Mouse (Mus musculus): ENCODE data around the gene Mcrip2. TPM values are rescaled to one million over a fixed set of nuclear protein-coding genes. Genes with fewer than 3 reads are reported as not detected.

Mcrip2 gene
- total RNA-seq, 2 experiments from 2014 or later, result 4.2 TPM; not detected in 1

DNA sequence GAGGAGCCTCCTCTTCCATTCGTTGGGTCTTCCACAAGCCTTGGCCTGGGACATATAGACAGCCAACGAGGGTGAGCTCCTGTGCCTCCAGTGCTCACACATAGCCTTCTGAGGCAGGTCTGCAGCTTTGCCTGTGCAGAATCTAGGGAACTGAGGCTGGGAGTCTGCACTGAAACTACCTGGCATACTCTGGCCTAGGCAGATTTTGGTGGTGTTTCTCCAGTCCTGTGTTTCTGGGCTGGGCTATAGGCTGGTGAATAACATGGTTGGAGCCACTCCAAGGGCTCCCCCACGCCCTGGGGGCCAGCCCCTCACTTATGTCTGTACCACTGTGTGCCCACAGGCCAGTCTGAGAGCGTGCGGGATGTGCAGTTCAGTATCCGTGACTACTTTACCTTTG is 43.3 kb downstream of the Mcrip2 start:
- no peak for ATAC-seq (replicated peaks; ENCODE audit: low FRiP score, poor library complexity, severe bottlenecking)

DNA sequence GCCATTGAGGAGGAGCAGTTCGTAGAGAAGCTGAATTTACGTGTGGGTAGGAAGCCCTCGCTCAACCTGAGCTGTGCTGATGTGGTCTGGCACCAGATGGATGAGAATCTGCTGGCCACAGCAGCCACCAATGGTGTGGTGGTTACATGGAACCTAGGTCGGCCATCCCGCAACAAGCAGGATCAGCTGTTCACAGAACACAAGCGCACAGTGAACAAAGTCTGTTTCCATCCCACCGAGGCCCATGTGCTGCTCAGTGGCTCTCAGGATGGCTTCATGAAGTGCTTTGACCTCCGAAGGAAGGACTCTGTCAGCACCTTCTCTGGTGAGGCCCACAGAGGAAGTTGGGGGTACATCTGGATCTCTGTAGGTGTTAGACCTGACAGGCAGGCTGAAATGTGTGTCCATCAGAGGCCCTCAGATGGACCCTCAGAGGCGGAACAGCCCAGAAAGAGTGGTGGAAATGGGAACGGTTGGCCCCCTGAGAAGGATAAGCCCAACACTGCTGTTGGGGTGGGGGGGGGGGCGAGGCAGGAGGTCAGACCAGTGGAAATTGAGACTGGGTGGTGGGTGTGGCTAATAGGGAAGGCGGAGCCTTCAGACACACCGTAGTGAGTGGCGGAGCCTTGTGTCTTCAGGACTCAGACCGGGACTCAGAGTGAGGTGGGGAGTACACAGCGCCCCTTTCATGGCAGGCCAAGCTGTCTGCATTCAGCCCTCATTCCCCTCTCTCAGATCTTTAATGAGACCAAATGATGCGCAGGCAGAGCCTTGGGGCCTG is 44.0 kb downstream of the Mcrip2 start:
- ATAC-seq (replicated peaks; ENCODE audit: low FRiP score, poor library complexity, severe bottlenecking), result no peak

GRCm38 (mm10) chr17:25823452-25823851 is 45.1 kb downstream of the Mcrip2 start, which contains the start of gene Wdr24:
Gene Wdr24 (plus strand): TSS chr17:25823627.
- ATAC-seq (replicated peaks; ENCODE audit: low FRiP score, poor library complexity, severe bottlenecking), result peak; percentile 88

DNA sequence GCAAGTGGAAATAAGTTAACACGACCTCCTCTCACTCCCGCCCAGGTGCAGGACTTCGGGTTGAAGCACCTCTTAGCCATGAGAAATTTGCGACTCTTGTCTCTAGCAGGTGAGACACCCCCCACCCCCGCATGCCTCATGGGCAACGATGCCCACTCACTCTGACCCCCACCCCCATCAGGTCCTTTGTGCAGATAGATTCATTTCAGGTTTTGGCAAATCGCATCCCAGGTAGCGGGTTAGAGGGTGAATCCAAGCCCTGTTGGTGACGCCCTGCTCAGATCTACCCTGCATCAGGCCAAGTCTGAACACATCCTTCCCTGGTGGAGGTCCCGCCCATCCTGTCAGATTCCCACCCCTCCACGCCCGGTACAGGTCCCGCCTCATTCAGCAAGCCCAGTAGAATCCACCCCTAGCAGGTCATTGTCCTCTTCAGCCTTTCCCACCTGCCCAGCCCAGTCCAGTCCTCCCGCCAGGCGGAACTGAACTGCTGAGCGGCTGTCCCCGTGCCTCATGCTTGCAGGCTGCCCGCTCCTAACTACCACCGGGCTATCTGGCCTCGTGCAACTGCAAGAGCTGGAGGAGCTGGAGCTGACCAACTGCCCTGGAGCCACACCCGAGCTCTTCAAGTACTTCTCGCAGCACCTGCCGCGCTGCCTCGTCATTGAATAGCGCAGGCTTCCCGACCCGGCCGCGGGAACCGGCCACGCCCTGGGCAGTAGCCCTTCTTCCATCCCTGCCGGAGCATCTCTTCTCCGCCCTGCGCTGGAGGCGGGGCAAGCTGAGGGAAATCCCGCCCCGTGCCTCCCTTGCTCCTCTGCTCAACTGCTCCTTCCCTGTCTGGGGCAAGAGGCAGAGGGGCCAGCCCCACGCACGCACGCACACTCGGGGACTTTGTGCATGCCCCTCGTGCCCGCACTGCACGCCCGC is 49.4 kb downstream of the Mcrip2 start:
- peak; percentile 72 for ATAC-seq (replicated peaks; ENCODE audit: low FRiP score, poor library complexity, severe bottlenecking)

DNA sequence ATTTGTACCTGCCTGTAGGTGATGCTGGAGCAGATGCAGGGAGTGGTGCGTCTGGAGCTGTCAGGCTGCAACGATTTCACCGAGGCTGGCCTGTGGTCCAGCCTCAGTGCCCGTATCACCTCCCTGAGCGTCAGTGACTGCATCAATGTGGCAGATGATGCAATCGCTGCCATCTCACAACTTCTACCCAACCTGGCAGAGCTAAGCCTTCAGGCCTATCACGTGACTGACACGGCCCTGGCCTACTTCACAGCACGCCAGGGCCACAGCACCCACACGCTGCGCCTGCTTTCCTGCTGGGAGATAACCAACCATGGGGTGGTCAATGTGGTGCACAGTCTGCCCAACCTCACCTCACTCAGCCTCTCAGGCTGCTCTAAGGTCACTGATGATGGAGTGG is 50.9 kb downstream of the Mcrip2 start:
- no peak for ATAC-seq (replicated peaks; ENCODE audit: low FRiP score, poor library complexity, severe bottlenecking)

Other genes starting within 250 kb of the Mcrip2 start
- not detected in 2 replicates for gene Gng13, start 151.6 kb downstream of the Mcrip2 start, total RNA-seq (2015; ENCODE audit: low replicate concordance)
- gene Gng13, start 151.6 kb downstream of the Mcrip2 start, total RNA-seq (2017; ENCODE audit: low replicate concordance), result not detected in 2 replicates
- gene Chtf18, start 141.3 kb downstream of the Mcrip2 start, total RNA-seq (2015; ENCODE audit: low replicate concordance), result 15.5 and 33.2 TPM in 2 replicates
- 56.2 and 62.6 TPM in 2 replicates for gene Chtf18, start 141.3 kb downstream of the Mcrip2 start, total RNA-seq (2017; ENCODE audit: low replicate concordance)
- 1.1 and 2.1 TPM in 2 replicates for gene Rpusd1, start 141.1 kb downstream of the Mcrip2 start, total RNA-seq (2015; ENCODE audit: low replicate concordance)
- 0.26 and 3.7 TPM in 2 replicates for gene Rpusd1, start 141.1 kb downstream of the Mcrip2 start, total RNA-seq (2017; ENCODE audit: low replicate concordance)
- not detected in 2 replicates for gene Mslnl, start 132.7 kb downstream of the Mcrip2 start, total RNA-seq (2015; ENCODE audit: low replicate concordance)
- not detected in 2 replicates for gene Mslnl, start 132.7 kb downstream of the Mcrip2 start, total RNA-seq (2017; ENCODE audit: low replicate concordance)
- gene Msln, start 114.4 kb downstream of the Mcrip2 start, total RNA-seq (2015; ENCODE audit: low replicate concordance), result not detected in 2 replicates
- not detected in 2 replicates for gene Msln, start 114.4 kb downstream of the Mcrip2 start, total RNA-seq (2017; ENCODE audit: low replicate concordance)
- gene Narfl, start 95.0 kb downstream of the Mcrip2 start, total RNA-seq (2015; ENCODE audit: low replicate concordance), result 0.42 and 6.8 TPM in 2 replicates
- 7.1 and 12.0 TPM in 2 replicates for gene Narfl, start 95.0 kb downstream of the Mcrip2 start, total RNA-seq (2017; ENCODE audit: low replicate concordance)
- gene Haghl, start 83.1 kb downstream of the Mcrip2 start, total RNA-seq (2015; ENCODE audit: low replicate concordance), result 8.6 and 9.6 TPM in 2 replicates
- gene Haghl, start 83.1 kb downstream of the Mcrip2 start, total RNA-seq (2017; ENCODE audit: low replicate concordance), result 2.3 and 6.0 TPM in 2 replicates
- gene Ccdc78, start 82.2 kb downstream of the Mcrip2 start, total RNA-seq (2015; ENCODE audit: low replicate concordance), result not detected in 2 replicates
- gene Ccdc78, start 82.2 kb downstream of the Mcrip2 start, total RNA-seq (2017; ENCODE audit: low replicate concordance), result not detected in 2 replicates
- gene Fam173a, start 75.9 kb downstream of the Mcrip2 start, total RNA-seq (2015; ENCODE audit: low replicate concordance), result 38.1 and 51.5 TPM in 2 replicates
- 5.4 and 16.7 TPM in 2 replicates for gene Fam173a, start 75.9 kb downstream of the Mcrip2 start, total RNA-seq (2017; ENCODE audit: low replicate concordance)
- not detected in 2 replicates for gene AC134908.4, start 73.1 kb downstream of the Mcrip2 start, total RNA-seq (2015; ENCODE audit: low replicate concordance)
- not detected in 2 replicates for gene AC134908.4, start 73.1 kb downstream of the Mcrip2 start, total RNA-seq (2017; ENCODE audit: low replicate concordance)
- gene Metrn, start 71.6 kb downstream of the Mcrip2 start, total RNA-seq (2015; ENCODE audit: low replicate concordance), result not detected in 2 replicates
- gene Metrn, start 71.6 kb downstream of the Mcrip2 start, total RNA-seq (2017; ENCODE audit: low replicate concordance), result 5.4 and 5.9 TPM in 2 replicates
- not detected in 2 replicates for gene Fbxl16, start 59.7 kb downstream of the Mcrip2 start, total RNA-seq (2015; ENCODE audit: low replicate concordance)
- gene Fbxl16, start 59.7 kb downstream of the Mcrip2 start, total RNA-seq (2017; ENCODE audit: low replicate concordance), result not detected in 2 replicates
- 4.2 and 6.5 TPM in 2 replicates for gene Wdr24, start 45.1 kb downstream of the Mcrip2 start, total RNA-seq (2015; ENCODE audit: low replicate concordance)
- 7.0 and 14.5 TPM in 2 replicates for gene Wdr24, start 45.1 kb downstream of the Mcrip2 start, total RNA-seq (2017; ENCODE audit: low replicate concordance)
- gene Jmjd8, start 39.9 kb downstream of the Mcrip2 start, total RNA-seq (2015; ENCODE audit: low replicate concordance), result 5.4 and 6.1 TPM in 2 replicates
- gene Jmjd8, start 39.9 kb downstream of the Mcrip2 start, total RNA-seq (2017; ENCODE audit: low replicate concordance), result 2.7 and 9.1 TPM in 2 replicates
- 58.7 and 86.4 TPM in 2 replicates for gene Stub1, start 35.4 kb downstream of the Mcrip2 start, total RNA-seq (2015; ENCODE audit: low replicate concordance)
- gene Stub1, start 35.4 kb downstream of the Mcrip2 start, total RNA-seq (2017; ENCODE audit: low replicate concordance), result 47.1 and 58.4 TPM in 2 replicates
- gene Rhbdl1, start 31.5 kb downstream of the Mcrip2 start, total RNA-seq (2015; ENCODE audit: low replicate concordance), result 4.6 TPM in 1 of 2 replicates, not detected in the other
- gene Rhbdl1, start 31.5 kb downstream of the Mcrip2 start, total RNA-seq (2017; ENCODE audit: low replicate concordance), result 0.77 TPM in 1 of 2 replicates, not detected in the other
- 1.3 and 1.4 TPM in 2 replicates for gene Gm20683, start 27.0 kb downstream of the Mcrip2 start, total RNA-seq (2015; ENCODE audit: low replicate concordance)
- 1.8 TPM in 1 of 2 replicates, not detected in the other for gene Gm20683, start 27.0 kb downstream of the Mcrip2 start, total RNA-seq (2017; ENCODE audit: low replicate concordance)
- gene Rhot2, start 23.9 kb downstream of the Mcrip2 start, total RNA-seq (2015; ENCODE audit: low replicate concordance), result 34.4 and 37.1 TPM in 2 replicates
- 39.1 and 41.5 TPM in 2 replicates for gene Rhot2, start 23.9 kb downstream of the Mcrip2 start, total RNA-seq (2017; ENCODE audit: low replicate concordance)
- 52.8 and 61.6 TPM in 2 replicates for gene Wdr90, start 7.3 kb downstream of the Mcrip2 start, total RNA-seq (2015; ENCODE audit: low replicate concordance)
- 26.4 and 37.6 TPM in 2 replicates for gene Wdr90, start 7.3 kb downstream of the Mcrip2 start, total RNA-seq (2017; ENCODE audit: low replicate concordance)
- gene Mettl26, start 6.3 kb upstream of the Mcrip2 start, total RNA-seq (2015; ENCODE audit: low replicate concordance), result 10.1 and 17.3 TPM in 2 replicates
- gene Mettl26, start 6.3 kb upstream of the Mcrip2 start, total RNA-seq (2017; ENCODE audit: low replicate concordance), result 7.1 and 7.7 TPM in 2 replicates
- gene Wfikkn1, start 12.1 kb upstream of the Mcrip2 start, total RNA-seq (2015; ENCODE audit: low replicate concordance), result not detected in 2 replicates
- 0.26 and 1.7 TPM in 2 replicates for gene Wfikkn1, start 12.1 kb upstream of the Mcrip2 start, total RNA-seq (2017; ENCODE audit: low replicate concordance)
- 2.2 and 2.5 TPM in 2 replicates for gene Rab40c, start 51.0 kb upstream of the Mcrip2 start, total RNA-seq (2015; ENCODE audit: low replicate concordance)
- gene Rab40c, start 51.0 kb upstream of the Mcrip2 start, total RNA-seq (2017; ENCODE audit: low replicate concordance), result 0.98 and 3.2 TPM in 2 replicates
- gene Pigq, start 76.2 kb upstream of the Mcrip2 start, total RNA-seq (2015; ENCODE audit: low replicate concordance), result 1,618 and 1,746 TPM in 2 replicates
- 1,554 and 1,638 TPM in 2 replicates for gene Pigq, start 76.2 kb upstream of the Mcrip2 start, total RNA-seq (2017; ENCODE audit: low replicate concordance)
- gene Nhlrc4, start 76.2 kb upstream of the Mcrip2 start, total RNA-seq (2015; ENCODE audit: low replicate concordance), result 13.7 and 13.8 TPM in 2 replicates
- gene Nhlrc4, start 76.2 kb upstream of the Mcrip2 start, total RNA-seq (2017; ENCODE audit: low replicate concordance), result 13.7 and 18.9 TPM in 2 replicates
- gene A930017K11Rik, start 83.8 kb upstream of the Mcrip2 start, total RNA-seq (2015; ENCODE audit: low replicate concordance), result not detected in 2 replicates
- gene A930017K11Rik, start 83.8 kb upstream of the Mcrip2 start, total RNA-seq (2017; ENCODE audit: low replicate concordance), result not detected in 2 replicates
- 9.6 and 9.7 TPM in 2 replicates for gene Capn15, start 117.0 kb upstream of the Mcrip2 start, total RNA-seq (2015; ENCODE audit: low replicate concordance)
- 5.7 and 9.1 TPM in 2 replicates for gene Capn15, start 117.0 kb upstream of the Mcrip2 start, total RNA-seq (2017; ENCODE audit: low replicate concordance)
- not detected in 2 replicates for gene Rab11fip3, start 200.8 kb upstream of the Mcrip2 start, total RNA-seq (2015; ENCODE audit: low replicate concordance)
- gene Rab11fip3, start 200.8 kb upstream of the Mcrip2 start, total RNA-seq (2017; ENCODE audit: low replicate concordance), result 0.26 TPM in 1 of 2 replicates, not detected in the other
- 1.8 TPM in 1 of 2 replicates, not detected in the other for gene Decr2, start 221.6 kb upstream of the Mcrip2 start, total RNA-seq (2015; ENCODE audit: low replicate concordance)
- 1.4 TPM in 1 of 2 replicates, not detected in the other for gene Decr2, start 221.6 kb upstream of the Mcrip2 start, total RNA-seq (2017; ENCODE audit: low replicate concordance)
- 3.6 and 5.9 TPM in 2 replicates for gene Nme4, start 226.8 kb upstream of the Mcrip2 start, total RNA-seq (2015; ENCODE audit: low replicate concordance)
- gene Nme4, start 226.8 kb upstream of the Mcrip2 start, total RNA-seq (2017; ENCODE audit: low replicate concordance), result 3.4 TPM in 1 of 2 replicates, not detected in the other
- 13.0 and 13.8 TPM in 2 replicates for gene Tmem8, start 244.5 kb upstream of the Mcrip2 start, total RNA-seq (2015; ENCODE audit: low replicate concordance)
- gene Tmem8, start 244.5 kb upstream of the Mcrip2 start, total RNA-seq (2017; ENCODE audit: low replicate concordance), result 6.7 and 8.9 TPM in 2 replicates

Measured in erythroid progenitor cell, adult 5-6 weeks (primary cell).